Mouse (Mus musculus): ENCODE measurements around the gene Slc25a51. TPM values are rescaled to one million over a fixed set of nuclear protein-coding genes. Genes with fewer than 3 reads are reported as not detected.
A peak's percentile ranks its signal among the peaks of the same experiment; 100 is the strongest.

Gene Slc25a51
- 100 to 1,000 TPM; 103 to 107 TPM for total RNA-seq (2021)
- long read RNA-seq, experiment 1, full-length matches to known transcripts: 45 of 50 reads
- long read RNA-seq, experiment 1, partial matches to known transcripts: 0 of 50 reads
- long read RNA-seq, experiment 1, other reads (novel, unspliced or antisense): 5 of 50 reads
- long read RNA-seq, experiment 2, full-length matches to known transcripts: 11 of 12 reads
- long read RNA-seq, experiment 2, partial matches to known transcripts: 0 of 12 reads
- long read RNA-seq, experiment 2, other reads (novel, unspliced or antisense): 1 of 12 reads

DNA sequence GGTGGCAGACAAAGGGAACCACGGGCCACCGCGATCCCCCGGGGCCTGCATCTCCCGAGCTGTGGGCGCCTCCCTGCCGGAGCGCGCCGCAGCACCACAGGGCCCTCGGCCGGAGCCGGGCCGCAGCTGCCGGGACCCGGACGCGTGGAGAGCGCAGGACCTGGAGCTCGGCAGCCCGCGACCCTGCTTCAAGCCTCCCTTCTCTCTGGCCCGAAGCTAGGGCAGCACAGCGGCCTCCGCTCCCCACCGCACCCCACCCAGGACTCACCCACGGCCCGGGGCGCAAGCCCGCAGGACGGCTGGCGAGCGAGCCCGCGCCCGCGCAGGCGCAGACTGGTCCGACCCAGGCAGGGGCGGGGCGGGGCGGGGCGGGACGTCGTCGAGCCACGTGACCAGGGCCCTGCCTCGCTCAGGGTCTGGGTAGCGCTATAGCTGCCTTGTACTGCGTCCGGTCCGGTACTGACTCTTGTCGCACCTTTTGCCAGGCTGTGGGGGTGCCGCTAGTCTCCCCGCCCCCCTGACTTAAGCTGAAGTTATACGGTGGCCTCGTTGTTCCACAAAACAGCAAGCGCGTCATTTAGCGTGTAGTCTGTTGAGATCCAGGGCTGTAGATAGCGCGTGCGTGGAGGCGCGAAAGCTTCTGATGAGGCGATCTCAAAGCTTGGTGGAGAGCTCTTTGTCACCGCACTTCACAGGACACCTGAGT lies at the start of gene Slc25a51:
Slc25a51 (minus strand) TSS at position 340 of the 706 bp plus-strand sequence.
- peak; percentile 89 to 93 for DNase-seq

DNA sequence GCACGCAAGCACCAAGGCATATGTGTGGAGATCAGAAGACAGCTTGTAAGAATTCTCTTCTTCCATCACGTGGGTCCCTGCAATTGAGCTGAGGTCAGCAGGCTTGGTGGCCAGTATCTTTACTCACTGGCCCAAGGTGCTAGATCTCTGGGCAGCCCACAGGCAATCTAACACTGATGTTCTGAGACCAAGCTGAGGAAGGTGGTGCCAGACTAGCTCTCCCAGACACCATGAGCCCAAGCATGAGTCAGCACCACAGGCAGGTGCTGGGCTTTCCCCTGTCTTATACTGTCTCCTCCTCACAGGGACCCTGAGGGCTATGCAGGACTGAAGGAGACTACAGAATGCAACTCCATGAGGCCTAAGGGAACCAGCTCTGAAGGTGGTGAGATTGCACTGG lies 49.0 kb upstream of the Slc25a51 start:
- DNase-seq: no peak

DNA sequence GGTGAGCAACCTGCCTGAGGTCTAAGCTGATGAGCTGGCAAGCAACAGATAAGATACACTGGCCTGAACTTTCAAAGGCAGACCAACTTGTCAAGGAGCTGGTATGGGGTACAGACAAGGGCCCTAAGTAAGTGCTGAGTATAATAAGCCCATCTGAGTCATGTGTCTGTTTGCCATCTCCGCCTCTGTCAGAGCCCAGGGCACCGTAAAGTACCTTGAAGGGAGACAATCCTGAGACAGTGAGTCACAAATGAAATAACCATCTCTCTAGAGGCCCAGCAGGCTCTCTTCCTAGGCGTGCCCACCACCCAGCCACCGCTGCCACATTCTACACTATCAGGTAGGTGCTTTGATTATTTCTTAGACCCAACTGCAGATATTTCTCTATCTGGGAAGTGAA lies 46.4 kb upstream of the Slc25a51 start:
- DNase-seq: no peak

DNA sequence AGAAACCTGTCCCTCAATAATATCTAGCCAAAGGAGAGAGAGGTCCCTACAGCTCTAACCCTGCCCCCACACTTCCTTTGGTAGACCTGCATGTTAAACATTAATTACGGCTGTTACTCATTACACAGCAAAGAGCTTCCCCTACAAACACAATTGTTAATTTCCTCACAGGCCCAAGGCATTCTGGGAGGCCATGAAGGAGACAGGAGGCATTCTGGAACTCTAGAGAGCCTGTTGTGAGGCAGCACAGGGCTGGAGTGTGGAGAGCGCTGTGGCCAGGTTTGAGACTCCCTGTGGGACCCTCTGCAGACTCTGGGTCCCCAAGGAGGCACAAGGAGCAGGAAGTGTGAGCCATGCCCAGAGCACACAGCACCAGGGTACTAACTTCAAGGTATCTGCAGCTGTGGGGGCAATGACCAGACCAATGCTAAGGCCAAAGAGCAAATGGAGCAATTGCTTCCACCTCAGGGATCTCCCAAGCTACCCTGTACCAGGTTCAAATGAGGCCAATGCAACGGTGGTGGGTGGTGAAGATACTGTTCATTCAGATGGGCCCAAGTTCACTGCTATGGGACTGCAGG lies 44.8 kb upstream of the Slc25a51 start:
- no peak for DNase-seq

DNA sequence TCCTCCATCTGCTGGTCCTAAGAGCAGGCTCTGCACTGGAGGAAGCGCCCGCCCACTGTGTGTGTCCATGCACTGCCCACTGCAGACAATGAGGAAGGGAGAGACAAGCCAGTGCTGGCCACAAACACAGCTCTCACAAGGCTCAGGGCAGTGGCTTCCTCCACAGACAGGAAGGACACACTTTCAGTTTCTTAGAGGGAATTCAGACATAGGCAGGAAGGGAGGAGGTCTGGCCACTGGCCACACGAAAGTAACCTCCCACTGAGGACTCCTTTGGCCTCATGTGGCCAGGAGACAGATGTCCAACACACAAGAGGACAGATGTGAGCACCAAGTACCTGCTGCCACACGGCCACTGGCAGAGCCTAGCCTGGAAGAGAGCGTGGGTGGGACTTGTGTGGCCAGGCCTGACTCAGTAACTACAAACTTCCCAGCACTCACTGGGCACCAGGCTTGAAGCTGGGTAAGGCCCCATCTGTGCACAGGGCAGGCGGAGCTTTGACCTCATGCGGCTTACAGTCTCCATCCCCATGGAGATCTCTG lies 44.1 kb upstream of the Slc25a51 start:
- peak; percentile 63 to 86 for DNase-seq

DNA sequence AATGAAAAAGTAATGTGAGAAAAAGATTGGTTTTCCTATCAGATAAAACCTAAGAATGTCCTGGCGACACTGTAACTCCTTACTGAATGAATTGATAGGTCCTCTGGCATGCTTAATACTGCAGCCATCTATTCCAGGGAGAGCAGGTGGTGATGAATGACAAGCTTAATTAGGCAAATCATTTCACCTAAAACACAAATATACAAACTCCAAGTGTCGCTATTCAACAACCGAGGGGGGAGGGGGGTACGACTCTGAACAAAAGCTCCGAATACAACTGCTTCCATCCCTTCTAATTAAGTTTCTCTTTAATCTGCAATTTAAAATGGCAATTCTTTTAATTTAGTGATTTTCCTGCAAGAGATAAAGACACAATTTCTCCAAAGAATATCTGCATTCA lies 40.4 kb upstream of the Slc25a51 start:
- DNase-seq: no peak

DNA sequence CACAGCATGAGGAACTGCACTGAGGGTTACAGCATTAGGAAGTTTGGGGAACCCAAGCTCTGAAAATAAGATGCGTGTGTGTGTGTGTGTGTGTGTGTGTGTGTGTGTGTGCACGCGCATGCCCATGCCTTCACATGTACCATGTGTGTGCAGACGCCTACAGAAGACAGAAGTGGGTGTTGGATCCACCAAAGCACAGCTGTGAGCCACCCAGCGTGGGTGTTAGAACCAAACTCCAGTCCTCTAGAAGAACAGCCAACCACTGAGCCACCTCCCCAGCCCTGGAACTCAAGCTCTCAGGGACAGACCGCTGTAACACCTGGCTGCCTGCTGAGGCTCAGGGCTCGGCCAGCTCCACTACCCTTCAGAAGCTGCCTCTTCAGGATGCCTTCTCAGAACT lies 39.9 kb upstream of the Slc25a51 start:
- no peak for DNase-seq

DNA sequence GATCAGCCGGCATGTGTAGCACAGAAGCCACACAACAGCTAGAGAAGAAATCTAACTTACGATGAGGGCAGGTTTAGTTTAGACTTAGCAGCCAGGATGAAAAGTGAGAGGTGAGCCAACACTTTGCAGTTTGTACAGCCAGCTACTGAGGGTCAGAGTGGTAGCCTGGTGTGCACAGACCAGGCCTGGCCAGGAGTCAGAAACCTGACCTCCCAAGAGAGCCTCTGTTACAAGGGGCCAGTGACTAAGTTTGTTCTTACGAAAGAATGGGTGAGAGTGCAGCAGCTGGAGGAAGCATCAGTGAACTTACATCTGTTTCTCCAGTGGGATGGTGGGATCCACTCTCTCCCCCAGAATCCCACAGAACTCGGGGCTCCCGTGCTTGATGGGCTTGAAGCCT lies 38.6 kb upstream of the Slc25a51 start:
- peak in 1 of 2 experiments; percentile 45 for DNase-seq

DNA sequence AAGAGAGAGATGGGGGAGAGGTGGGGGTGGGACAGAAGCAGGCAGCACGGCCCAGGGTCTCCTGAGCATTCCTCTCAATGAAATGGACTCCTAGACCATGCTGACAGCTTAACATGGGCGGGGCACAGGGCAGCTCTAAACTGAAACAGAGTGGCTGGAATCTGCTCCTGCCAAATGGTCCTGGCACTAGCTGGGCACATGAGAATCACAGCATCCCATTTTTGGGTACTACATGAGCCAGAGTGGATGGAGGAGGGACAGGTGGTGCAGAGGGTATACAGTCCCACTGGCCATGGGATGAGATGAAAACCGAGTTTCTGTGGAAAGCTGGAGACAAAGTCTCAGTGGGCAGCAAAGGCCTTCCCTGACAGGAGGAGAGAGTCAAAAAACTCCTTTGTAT lies 36.7 kb upstream of the Slc25a51 start:
- peak in 1 of 2 experiments; percentile 45 for DNase-seq

DNA sequence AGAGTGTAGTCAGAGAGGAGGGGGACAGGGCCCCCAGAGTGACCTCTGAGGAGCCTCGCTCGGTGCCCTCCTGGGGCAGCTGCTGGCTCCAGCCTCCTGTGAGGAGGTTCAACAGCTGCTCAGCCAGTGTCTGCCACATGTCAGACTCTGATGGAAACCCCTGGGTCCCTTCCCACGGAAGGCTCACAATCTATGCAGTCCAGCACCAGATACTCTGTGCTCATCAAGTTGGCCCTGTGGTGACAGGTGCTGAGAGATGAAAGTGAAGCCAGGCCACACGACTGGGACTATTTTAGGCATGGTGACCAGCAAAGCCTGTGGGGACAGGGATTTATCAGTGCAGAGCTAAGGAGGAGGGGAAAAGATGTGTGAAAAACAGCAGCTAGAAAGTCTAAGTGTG lies 36.2 kb upstream of the Slc25a51 start:
- no peak for DNase-seq

DNA sequence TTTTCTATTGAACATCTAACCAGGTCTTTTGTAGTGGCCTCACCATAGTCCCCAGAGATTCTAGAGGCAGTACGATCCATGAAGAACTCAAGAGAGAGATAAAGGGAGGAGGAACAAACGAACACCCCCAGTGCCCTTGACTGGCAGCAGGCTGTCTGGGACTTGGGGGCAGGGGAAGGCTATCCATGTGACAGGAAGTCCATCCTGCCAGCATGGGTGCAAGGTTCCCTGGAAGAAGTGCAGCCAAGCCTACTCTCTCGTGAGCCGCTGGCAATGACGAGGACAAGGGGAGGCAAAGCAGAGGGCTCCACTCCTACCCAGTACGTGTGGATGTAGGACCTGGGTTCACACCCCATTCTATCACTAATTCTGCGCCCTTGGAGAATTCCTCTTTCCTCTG lies 35.1 kb upstream of the Slc25a51 start:
- no peak for DNase-seq

DNA sequence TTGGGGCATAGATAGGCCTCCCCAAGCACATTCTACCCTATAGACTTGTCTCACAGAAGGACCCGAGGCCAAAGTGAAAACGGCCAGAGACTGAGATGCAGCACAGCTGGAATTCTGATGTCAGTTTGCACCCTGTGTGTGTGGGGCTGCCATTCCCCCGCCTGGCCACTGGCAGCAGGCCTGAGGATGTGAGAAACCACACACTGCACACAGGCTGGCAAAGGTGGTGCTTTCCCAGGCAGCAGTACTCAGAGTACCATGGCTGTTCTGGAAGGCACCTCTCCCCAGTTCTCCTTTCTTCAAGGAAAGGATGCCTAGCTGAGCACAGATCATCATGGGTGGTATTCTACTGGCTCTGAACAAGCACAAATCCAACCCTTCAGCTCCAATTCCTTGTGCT lies 33.7 kb upstream of the Slc25a51 start:
- no peak for DNase-seq

DNA sequence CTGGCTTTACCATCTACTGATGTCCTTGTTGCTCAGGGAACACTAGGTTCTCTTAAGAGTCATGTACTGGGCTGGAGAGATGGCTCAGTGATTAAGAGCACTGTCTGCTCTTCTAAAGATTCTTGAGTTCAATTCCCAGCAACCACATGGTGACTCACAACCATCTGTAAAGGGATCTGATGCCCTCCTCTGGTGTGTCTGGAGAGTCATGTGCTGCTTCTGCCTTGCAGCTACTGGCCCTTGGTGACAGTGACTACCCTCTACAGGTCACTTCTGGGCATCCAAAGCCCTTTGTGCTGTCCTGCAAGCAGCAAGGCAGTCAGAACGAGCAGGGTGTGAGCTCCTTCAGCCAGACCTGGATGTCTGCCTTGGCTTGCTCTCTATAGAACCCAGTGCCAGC lies 33.2 kb upstream of the Slc25a51 start:
- DNase-seq: no peak

DNA sequence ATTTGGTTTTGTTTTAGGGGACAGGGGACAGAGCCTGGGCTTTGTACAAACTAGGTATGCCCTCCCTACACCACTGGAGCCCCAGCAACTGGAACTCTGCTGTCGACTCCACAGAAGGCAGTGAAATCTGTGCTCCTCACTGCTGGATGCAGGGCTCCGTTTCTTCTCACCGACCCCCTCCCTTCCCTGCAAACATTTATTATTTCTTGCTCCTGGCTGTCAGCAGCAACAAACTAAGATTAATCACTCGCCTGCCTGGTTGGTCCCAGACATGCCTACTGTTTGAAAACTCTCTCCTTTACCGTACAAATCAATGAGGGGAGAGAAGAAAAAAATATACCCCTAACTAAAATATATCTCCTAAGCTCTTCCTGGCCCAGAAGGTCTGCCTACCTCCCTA lies 30.7 kb upstream of the Slc25a51 start:
- DNase-seq: no peak

DNA sequence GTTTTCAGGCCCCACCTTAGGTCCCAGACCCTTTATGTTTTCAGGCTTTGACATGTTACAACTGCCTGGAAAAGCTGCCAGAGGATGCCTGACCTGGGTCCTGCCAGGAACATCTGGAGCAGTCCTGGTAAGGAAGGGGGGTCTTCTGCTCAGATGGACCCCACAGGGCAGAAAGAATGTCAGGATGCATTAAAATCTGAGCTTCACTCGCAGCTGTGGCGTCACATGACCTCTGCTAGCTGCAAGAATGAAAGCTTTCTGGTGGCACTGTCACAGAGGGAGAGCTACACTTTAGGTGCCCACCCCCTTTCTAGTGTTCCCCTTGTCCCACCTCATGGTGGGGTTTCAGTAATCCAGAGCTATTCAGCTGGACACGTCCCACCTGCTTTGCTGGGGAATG lies 28.4 kb upstream of the Slc25a51 start:
- no peak for DNase-seq

DNA sequence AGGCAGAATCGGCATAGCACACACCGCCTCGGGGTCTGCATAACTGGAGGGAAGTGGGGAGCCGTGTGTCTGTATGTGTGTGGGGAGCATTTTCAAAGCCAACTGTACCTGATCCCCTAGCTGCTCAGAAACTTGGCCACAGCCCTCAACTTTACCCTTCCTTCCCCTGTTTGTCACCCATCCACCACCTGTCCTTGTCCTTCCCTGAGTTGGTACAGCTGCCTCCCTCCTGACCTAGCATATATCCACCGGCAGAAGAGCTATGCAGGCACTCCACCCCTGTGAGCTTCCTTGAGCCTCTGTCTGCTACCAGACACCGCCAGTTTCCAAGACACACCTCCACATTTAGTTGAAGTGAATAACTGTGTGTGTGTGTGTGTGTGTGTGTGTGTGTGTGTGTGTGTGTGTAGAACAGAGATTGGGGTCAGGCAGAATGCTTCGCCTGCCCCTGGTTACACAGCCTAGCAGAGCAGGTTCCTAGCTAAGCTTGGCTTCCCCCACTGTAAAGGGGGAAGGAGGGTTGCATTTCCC lies 27.9 kb upstream of the Slc25a51 start:
- no peak for DNase-seq

DNA sequence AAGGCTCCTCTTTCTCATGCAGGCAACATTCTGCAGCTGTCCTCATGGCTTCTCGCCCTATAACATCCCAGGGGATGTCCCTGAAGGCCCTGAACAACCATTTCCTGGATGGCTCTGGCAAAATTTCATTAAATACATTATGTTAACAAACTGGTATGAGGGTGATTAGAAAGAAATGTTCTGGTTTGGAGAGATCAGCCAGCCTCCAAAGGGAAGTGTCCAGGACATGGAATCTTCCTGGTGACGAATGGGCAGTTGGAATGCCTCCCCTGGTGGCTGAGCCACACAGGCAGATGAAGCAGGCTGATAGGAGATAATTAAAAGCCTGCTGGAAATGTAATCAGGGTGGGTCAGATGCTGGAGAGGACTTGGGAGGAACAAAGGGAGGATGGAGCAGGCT lies 27.3 kb upstream of the Slc25a51 start:
- DNase-seq: peak; percentile 42 to 71

DNA sequence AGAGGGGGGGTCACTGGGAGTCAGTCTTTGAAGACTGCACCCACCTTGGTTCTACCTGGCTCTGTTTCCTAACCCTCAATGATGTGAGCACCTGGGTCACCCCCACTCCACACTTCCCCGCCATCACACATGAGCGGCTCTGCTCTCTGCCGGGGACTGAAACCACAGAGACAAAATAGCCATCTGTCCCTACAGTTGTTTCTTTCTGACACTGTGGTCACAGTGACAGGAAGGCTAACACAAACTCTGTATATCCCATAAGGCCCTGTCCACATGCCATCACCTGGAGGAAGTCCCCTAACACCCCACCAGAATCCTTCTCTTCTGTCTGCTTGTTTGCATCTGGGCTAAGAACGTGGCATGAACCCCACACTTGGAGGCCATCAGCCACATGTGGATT lies 26.1 kb upstream of the Slc25a51 start:
- no peak for DNase-seq

DNA sequence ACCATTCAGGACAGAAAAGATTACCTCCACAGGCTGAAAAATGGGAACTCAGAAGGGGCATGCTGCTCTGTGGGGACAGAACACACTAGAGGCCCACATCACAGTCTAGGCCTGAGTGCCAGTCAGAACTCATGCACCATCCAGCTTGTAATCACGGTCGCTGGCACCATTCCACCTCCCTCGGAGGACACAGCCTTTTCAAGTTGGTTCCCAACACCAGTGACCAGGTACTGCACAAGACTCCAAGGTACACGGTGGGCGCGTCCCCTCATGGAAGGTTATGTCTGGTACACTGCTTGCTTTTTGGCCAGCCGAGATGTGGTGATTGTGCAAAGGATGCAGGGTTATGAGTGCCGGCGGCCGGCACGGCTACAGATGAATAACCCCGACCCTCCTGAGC lies 25.5 kb upstream of the Slc25a51 start:
- DNase-seq: no peak

DNA sequence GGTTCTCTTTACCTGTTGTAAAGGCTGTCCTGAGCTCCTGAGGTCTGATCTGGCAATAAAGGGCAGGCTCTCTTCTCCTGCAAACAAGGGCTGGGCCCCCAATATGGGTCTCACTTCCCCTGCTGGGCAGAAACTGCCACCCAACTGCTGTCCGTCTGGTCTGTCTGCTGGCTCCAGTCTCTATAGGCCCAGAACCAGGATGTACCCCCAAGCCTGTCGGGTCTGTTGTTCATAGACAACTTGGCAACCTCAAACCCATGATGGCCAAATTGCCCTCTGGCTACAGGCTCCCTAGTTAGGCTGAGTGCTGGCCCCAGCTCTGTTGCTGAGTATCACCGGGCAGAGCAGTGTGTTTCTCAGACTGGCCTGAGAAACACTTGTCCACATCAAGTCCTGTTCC lies 23.2 kb upstream of the Slc25a51 start:
- no peak for DNase-seq

DNA sequence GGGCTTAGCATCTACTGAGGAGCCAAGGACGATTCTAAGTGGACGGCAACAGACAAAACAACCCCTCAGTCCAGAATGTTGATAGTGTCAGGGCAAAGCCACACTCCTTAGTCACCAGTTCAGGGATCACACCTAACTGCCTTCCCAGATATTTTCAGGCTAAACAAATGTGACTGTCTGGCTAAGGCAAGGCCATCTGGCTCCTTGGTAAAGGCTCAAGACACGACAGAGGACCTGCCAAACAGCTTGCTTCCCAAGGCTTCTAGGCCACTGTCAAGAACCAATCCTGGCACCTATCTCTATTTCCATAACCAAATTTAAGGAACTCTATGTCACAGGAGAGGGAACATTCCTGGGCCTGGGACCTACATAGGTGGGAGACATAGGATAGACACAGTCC lies 22.8 kb upstream of the Slc25a51 start:
- no peak for DNase-seq

DNA sequence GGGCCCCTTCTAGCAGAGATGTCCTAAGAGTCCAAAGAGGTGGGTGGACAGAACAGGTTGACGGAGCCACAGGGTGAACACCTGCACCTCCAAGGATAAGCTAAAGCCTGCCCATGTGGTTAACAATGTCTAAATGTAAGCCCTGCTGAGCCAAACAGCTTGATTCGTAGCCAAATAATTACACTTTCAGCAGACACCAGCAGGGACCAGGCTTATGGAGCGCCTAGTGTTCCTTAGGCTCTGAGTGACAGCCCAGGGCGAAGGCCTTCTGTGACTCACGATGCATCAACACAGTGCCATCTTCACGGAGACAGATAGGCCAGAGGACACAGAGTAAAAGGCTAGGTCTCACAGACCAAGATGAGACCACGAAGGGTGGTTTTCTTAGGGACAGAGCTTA lies 20.9 kb upstream of the Slc25a51 start:
- no peak for DNase-seq

All from heart, adult 18-20 months (tissue).